Comparison of ENCODE assay signal across 14 mouse cellular contexts in genomic region chr14:31172781-31173455, GRCm38 (mm10). TPM values are rescaled to one million over a fixed set of nuclear protein-coding genes. Genes with fewer than 3 reads are reported as not detected.
DNase-seq lines count a peak whose midpoint lies in the region; ATAC-seq and TF ChIP-seq lines count a peak whose summit lies in the region.
"Had no signal": no experiment of that assay in that cellular context is flagged by ENCODE, and none has a peak within 500 bp of the region (broad histone marks: within the 10 kb centered on the region; RNA-seq: fewer than 3 reads in every experiment).

No protein-coding gene starts in this region.

- intact Hi-C loops in heart, postnatal 10 days (cut with DNase I) = no loop called here

- TF ChIP-seq EP300 in stomach, postnatal 0 days (optimal IDR thresholded peaks at IDR 0.05) = no peak

- 72% methylated on average over 18 of the region's 18 CpGs for WGBS in stomach, embryonic 16.5 days
- 66% methylated on average over 18 of the region's 18 CpGs for WGBS in stomach, postnatal 0 days

- peak; percentile 67 for DNase-seq in heart, adult 8-10 months (ENCODE audit: low spot score)
- DNase-seq in heart, postnatal 10 days = no peak
- no peak for DNase-seq in stomach, postnatal 0 days (ENCODE audit: low spot score)
- DNase-seq in heart, postnatal 4 days = peak; percentile 41
- DNase-seq in embryo, embryonic 9.5 days (ENCODE audit: extremely low spot score) = no peak
- DNase-seq in ovary, postnatal 10 days (ENCODE audit: low spot score) = no peak
- DNase-seq: right cerebral cortex, postnatal 25 days had no signal

- H3ac ChIP-seq in myocyte (ENCODE audit: control insufficient read depth, insufficient read length) = no peak overlapping the region

- peaks cover 56% of the 10 kb centered on the region for H3K36me3 ChIP-seq in stomach, embryonic 16.5 days (ENCODE audit: control insufficient read depth, insufficient read depth, low read length)
- H3K36me3 ChIP-seq in stomach, postnatal 0 days (ENCODE audit: control insufficient read depth, insufficient read depth, low read length) = peaks cover 47% of the 10 kb centered on the region
- peaks cover 48% of the 10 kb centered on the region for H3K36me3 ChIP-seq in myocyte (ENCODE audit: control insufficient read depth, insufficient read depth)

- peak; percentile 23 for TF ChIP-seq POLR2A in myocyte (IDR thresholded peaks at IDR 0.05; ENCODE audit: insufficient read length, low read depth)

- H3K4me1 ChIP-seq in stomach, embryonic 16.5 days (ENCODE audit: control insufficient read depth, insufficient read depth, low read length) = no peaks in the 10 kb centered on the region
- no peaks in the 10 kb centered on the region for H3K4me1 ChIP-seq in stomach, postnatal 0 days (replicated peaks; ENCODE audit: control insufficient read depth, insufficient read depth)

- ATAC-seq in stomach, embryonic 16.5 days (ENCODE audit: insufficient read depth, low FRiP score) = 0 out of 2 replicates have a peak, but pooled peaks have one; percentile 9
- ATAC-seq in stomach, postnatal 0 days (ENCODE audit: low FRiP score, low TSS enrichment) = no peak
- ATAC-seq: Patski had no signal

- no peak overlapping the region for H3K4me3 ChIP-seq in stomach, embryonic 16.5 days (replicated peaks; ENCODE audit: low read length)
- no peak overlapping the region for H3K4me3 ChIP-seq in stomach, postnatal 0 days (ENCODE audit: low read depth, low read length)
- no peak overlapping the region for H3K4me3 ChIP-seq in myocyte
- H3K4me3 ChIP-seq: embryonic facial prominence, embryonic 15.5 days; hindbrain, embryonic 10.5 days; limb, embryonic 12.5 days; midbrain, embryonic 10.5 days had no signal

- no peak overlapping the region for H3K9ac ChIP-seq in stomach, embryonic 16.5 days (ENCODE audit: low read length)
- no peak overlapping the region for H3K9ac ChIP-seq in stomach, postnatal 0 days (ENCODE audit: low read length)
- H3K9ac ChIP-seq: embryonic facial prominence, embryonic 15.5 days; limb, embryonic 12.5 days had no signal

- H3K27ac ChIP-seq in stomach, embryonic 16.5 days (ENCODE audit: low read length) = no peak overlapping the region
- H3K27ac ChIP-seq in stomach, postnatal 0 days (replicated peaks) = no peak overlapping the region
- H3K27ac ChIP-seq: embryonic facial prominence, embryonic 15.5 days; hindbrain, embryonic 10.5 days; limb, embryonic 12.5 days; midbrain, embryonic 10.5 days had no signal

- H3K9me3 ChIP-seq in stomach, embryonic 16.5 days (replicated peaks; ENCODE audit: control insufficient read depth, low read length) = no peaks in the 10 kb centered on the region
- no peaks in the 10 kb centered on the region for H3K9me3 ChIP-seq in stomach, postnatal 0 days (ENCODE audit: control insufficient read depth, low read length)
- H3K9me3 ChIP-seq: embryonic facial prominence, embryonic 15.5 days; hindbrain, embryonic 10.5 days; limb, embryonic 12.5 days; midbrain, embryonic 10.5 days had no signal

- TF ChIP-seq CTCF in stomach, postnatal 0 days (IDR thresholded peaks at IDR 0.05; ENCODE audit: low read depth) = no peak

- no peak overlapping the region for H3K4me2 ChIP-seq in stomach, embryonic 16.5 days (ENCODE audit: low read depth, low read length)
- H3K4me2 ChIP-seq in stomach, postnatal 0 days (replicated peaks; ENCODE audit: low read depth) = no peak overlapping the region
- H3K4me2 ChIP-seq in myocyte (ENCODE audit: low read depth) = no peak overlapping the region
- H3K4me2 ChIP-seq: embryonic facial prominence, embryonic 15.5 days; limb, embryonic 12.5 days had no signal

- no peaks in the 10 kb centered on the region for H3K79me2 ChIP-seq in myocyte (ENCODE audit: control insufficient read depth, insufficient read depth)

- no peaks in the 10 kb centered on the region for H3K27me3 ChIP-seq in stomach, embryonic 16.5 days (ENCODE audit: control insufficient read depth, insufficient read depth, low read length)
- no peaks in the 10 kb centered on the region for H3K27me3 ChIP-seq in stomach, postnatal 0 days (ENCODE audit: control insufficient read depth, insufficient read depth, low read length)
- no peaks in the 10 kb centered on the region for H3K27me3 ChIP-seq in myocyte (ENCODE audit: control insufficient read depth, insufficient read depth, insufficient read length)
- H3K27me3 ChIP-seq: embryonic facial prominence, embryonic 15.5 days; limb, embryonic 12.5 days; Patski had no signal

TF ChIP-seq in myocyte, 11 proteins besides CTCF, POLR2A, EP300 and RAD21:
- TF ChIP-seq CEBPB (IDR thresholded peaks at IDR 0.05; ENCODE audit: insufficient read depth, poor library complexity, severe bottlenecking) (no peak), SRF (IDR thresholded peaks at IDR 0.05; ENCODE audit: control insufficient read depth, insufficient read length, low read depth) (no peak), REST (IDR thresholded peaks at IDR 0.05; ENCODE audit: insufficient read depth, insufficient read length) (no peak), USF1 (IDR thresholded peaks at IDR 0.05; ENCODE audit: low read depth) (no peak)

RNA-seq across cellular contexts. Expression of gene Stab1, which starts 4.5 kb away (rescaled TPM):
- 10 to 100 TPM; 50.1 to 64.3 (median 57.1) TPM for total RNA-seq in heart, adult 8-10 months (2022)
- 10 to 100 TPM; 77.3 to 78.9 TPM for total RNA-seq in heart, postnatal 10 days (2021)
- 37.7 and 41.9 TPM in 2 replicates for polyA plus RNA-seq in stomach, embryonic 16.5 days (2015; fragmentation: Nextera tagmentation; extraction: Ambion mirVana)
- polyA plus RNA-seq in stomach, postnatal 0 days (2015; fragmentation: Nextera tagmentation; extraction: Ambion mirVana) = 23.7 and 23.9 TPM in 2 replicates
- 10 to 100 TPM; 77.1 to 84.3 TPM for total RNA-seq in heart, postnatal 4 days (2021)
- polyA plus RNA-seq in myocyte (2012; fragmentation: generic; extraction: Trizol) = 0.46 TPM

RNA-seq across cellular contexts. Expression of gene Tnnc1, which starts 35.2 kb away (rescaled TPM):
- total RNA-seq in heart, adult 8-10 months (2022) = 1,000 to 10,000 TPM; 5,856 to 6,611 (median 6,322) TPM
- total RNA-seq in heart, postnatal 10 days (2021) = 1,000 to 10,000 TPM; 5,439 to 5,458 TPM
- 6.3 and 46.9 TPM in 2 replicates for polyA plus RNA-seq in stomach, embryonic 16.5 days (2015; fragmentation: Nextera tagmentation; extraction: Ambion mirVana)
- 4.1 and 6.5 TPM in 2 replicates for polyA plus RNA-seq in stomach, postnatal 0 days (2015; fragmentation: Nextera tagmentation; extraction: Ambion mirVana)
- total RNA-seq in heart, postnatal 4 days (2021) = 1,000 to 10,000 TPM; 5,292 to 5,773 TPM
- 7,028 TPM for polyA plus RNA-seq in myocyte (2012; fragmentation: generic; extraction: Trizol)

RNA-seq across cellular contexts. Expression of gene Nt5dc2, which starts 42.1 kb away (rescaled TPM):
- 10 to 100 TPM; 20.2 to 21.7 (median 21.0) TPM for total RNA-seq in heart, adult 8-10 months (2022)
- 10 to 100 TPM; 53.1 to 57.7 TPM for total RNA-seq in heart, postnatal 10 days (2021)
- polyA plus RNA-seq in stomach, embryonic 16.5 days (2015; fragmentation: Nextera tagmentation; extraction: Ambion mirVana) = 232 and 233 TPM in 2 replicates
- polyA plus RNA-seq in stomach, postnatal 0 days (2015; fragmentation: Nextera tagmentation; extraction: Ambion mirVana) = 61.0 and 65.3 TPM in 2 replicates
- 10 to 100 TPM; 91.8 to 93.8 TPM for total RNA-seq in heart, postnatal 4 days (2021)
- polyA plus RNA-seq in myocyte (2012; fragmentation: generic; extraction: Trizol) = 243 TPM

RNA-seq across cellular contexts. Expression of gene Nisch, which starts 43.8 kb away (rescaled TPM):
- 100 to 1,000 TPM; 129 to 142 (median 131) TPM for total RNA-seq in heart, adult 8-10 months (2022)
- 100 to 1,000 TPM; 234 to 236 TPM for total RNA-seq in heart, postnatal 10 days (2021)
- 289 and 291 TPM in 2 replicates for polyA plus RNA-seq in stomach, embryonic 16.5 days (2015; fragmentation: Nextera tagmentation; extraction: Ambion mirVana)
- polyA plus RNA-seq in stomach, postnatal 0 days (2015; fragmentation: Nextera tagmentation; extraction: Ambion mirVana) = 87.7 and 106 TPM in 2 replicates
- 100 to 1,000 TPM; 301 to 310 TPM for total RNA-seq in heart, postnatal 4 days (2021)
- 266 TPM for polyA plus RNA-seq in myocyte (2012; fragmentation: generic; extraction: Trizol)

RNA-seq across cellular contexts. Expression of gene Smim4, which starts 44.2 kb away (rescaled TPM):
- total RNA-seq in heart, adult 8-10 months (2022) = 10 to 100 TPM; 63.7 to 95.7 (median 81.8) TPM
- 10 to 100 TPM; 92.2 to 93.5 TPM for total RNA-seq in heart, postnatal 10 days (2021)
- 60.3 and 66.4 TPM in 2 replicates for polyA plus RNA-seq in stomach, embryonic 16.5 days (2015; fragmentation: Nextera tagmentation; extraction: Ambion mirVana)
- polyA plus RNA-seq in stomach, postnatal 0 days (2015; fragmentation: Nextera tagmentation; extraction: Ambion mirVana) = 99.3 and 108 TPM in 2 replicates
- total RNA-seq in heart, postnatal 4 days (2021) = 10 to 100 TPM; 80.5 to 91.4 TPM
- polyA plus RNA-seq in myocyte (2012; fragmentation: generic; extraction: Trizol) = 91.4 TPM

Comparison
In these comparisons a context has a peak if more than half of its experiments do, and no peak if none do; other contexts are left out.
1. DNase-seq: peak in heart, adult 8-10 months (single experiment) and heart, postnatal 4 days (single experiment); none in heart, postnatal 10 days (0 of 2), stomach, postnatal 0 days (single experiment), embryo, embryonic 9.5 days (single experiment) and ovary, postnatal 10 days (single experiment).